Mouse (Mus musculus): ENCODE measurements around the gene Robo4. TPM values are rescaled to one million over a fixed set of nuclear protein-coding genes. Genes with fewer than 3 reads are reported as not detected.

Gene Robo4
- polyA plus RNA-seq, 2 experiments = 13.2 to 13.8 TPM

- no peak for TF ChIP-seq POLR2A (IDR thresholded peaks at IDR 0.05; ENCODE audit: borderline replicate concordance, extremely low read depth, insufficient read depth, insufficient read length)
- Histone ChIP-seq H3K27me3 (ENCODE audit: control insufficient read depth, insufficient read depth, low read length) (no peaks in the 10 kb centered on the region), H3K4me3 (replicated peaks; ENCODE audit: low read length) (peak overlapping the region; percentile 13; the same call in 1 of the 2 replicates), H3K9ac (ENCODE audit: low read depth, low read length, severe bottlenecking) (no peak overlapping the region), H3K27ac (replicated peaks; ENCODE audit: low read depth, low read length) (no peak overlapping the region), H3K36me3 (ENCODE audit: control insufficient read depth, insufficient read depth, low read length) (no peaks in the 10 kb centered on the region), H3K4me2 (replicated peaks; ENCODE audit: low read depth, low read length, severe bottlenecking) (no peak overlapping the region), H3K9me3 (ENCODE audit: control insufficient read depth, low read length) (no peaks in the 10 kb centered on the region), H3K4me1 (ENCODE audit: control insufficient read depth, insufficient read depth, low read length) (no peaks in the 10 kb centered on the region)
- DNase-seq (ENCODE audit: low spot score) (no peak), ATAC-seq (ENCODE audit: low FRiP score, low read depth) (no peak)
- 90% methylated on average over 7 of the region's 7 CpGs for WGBS
These were observed 804 bp downstream of the Robo4 start for GRCm38 (mm10) chr9:37402501-37402900.

DNA sequence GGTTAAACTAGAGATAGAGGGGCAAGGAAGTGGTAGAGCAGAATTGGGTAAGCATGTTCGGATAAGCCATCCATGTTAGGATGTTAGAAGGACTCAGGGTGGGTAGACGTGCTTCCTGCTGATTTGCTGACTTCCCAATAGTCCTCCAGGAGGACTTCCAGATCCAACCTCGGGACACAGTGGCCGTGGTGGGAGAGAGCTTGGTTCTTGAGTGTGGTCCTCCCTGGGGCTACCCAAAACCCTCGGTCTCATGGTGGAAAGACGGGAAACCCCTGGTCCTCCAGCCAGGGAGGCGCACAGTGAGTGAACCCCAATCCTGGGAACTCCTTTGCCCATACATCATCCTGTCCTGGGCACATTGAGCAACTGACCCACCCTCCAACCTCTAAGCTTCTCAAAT lies 1.3 kb downstream of the Robo4 start:
- DNase-seq (ENCODE audit: low spot score) (no peak), ATAC-seq (ENCODE audit: low FRiP score, low read depth) (no peak)
- H3K4me2 ChIP-seq (replicated peaks; ENCODE audit: low read depth, low read length, severe bottlenecking) = no peak overlapping the region
- no peaks in the 10 kb centered on the region for H3K27me3 ChIP-seq (ENCODE audit: control insufficient read depth, insufficient read depth, low read length)
- peak overlapping the region; percentile 13; the same call in 1 of the 2 replicates for H3K4me3 ChIP-seq (replicated peaks; ENCODE audit: low read length)
- peaks cover 3% of the 10 kb centered on the region for H3K4me1 ChIP-seq (ENCODE audit: control insufficient read depth, insufficient read depth, low read length)
- no peaks in the 10 kb centered on the region for H3K9me3 ChIP-seq (ENCODE audit: control insufficient read depth, low read length)
- no peaks in the 10 kb centered on the region for H3K36me3 ChIP-seq (ENCODE audit: control insufficient read depth, insufficient read depth, low read length)
- H3K27ac ChIP-seq (replicated peaks; ENCODE audit: low read depth, low read length) = no peak overlapping the region
- TF ChIP-seq POLR2A (IDR thresholded peaks at IDR 0.05; ENCODE audit: borderline replicate concordance, extremely low read depth, insufficient read depth, insufficient read length) = no peak
- WGBS = 83% methylated on average over 7 of the region's 7 CpGs
- H3K9ac ChIP-seq (ENCODE audit: low read depth, low read length, severe bottlenecking) = no peak overlapping the region

- DNase-seq (ENCODE audit: low spot score) = no peak
- TF ChIP-seq POLR2A (IDR thresholded peaks at IDR 0.05; ENCODE audit: borderline replicate concordance, extremely low read depth, insufficient read depth, insufficient read length) = no peak
These were observed 4.7 kb downstream of the Robo4 start for GRCm38 (mm10) chr9:37406372-37406771.

GRCm38 (mm10) chr9:37407850-37408502 lies 6.3 kb downstream of the Robo4 start:
- no peaks in the 10 kb centered on the region for H3K9me3 ChIP-seq (ENCODE audit: control insufficient read depth, low read length)
- no peak for DNase-seq (ENCODE audit: low spot score)
- TF ChIP-seq POLR2A (IDR thresholded peaks at IDR 0.05; ENCODE audit: borderline replicate concordance, extremely low read depth, insufficient read depth, insufficient read length) = no peak
- 11% methylated on average over 19 of the region's 19 CpGs for WGBS
- ATAC-seq (ENCODE audit: low FRiP score, low read depth) = no peak
- no peaks in the 10 kb centered on the region for H3K27me3 ChIP-seq (ENCODE audit: control insufficient read depth, insufficient read depth, low read length)
- no peak overlapping the region for H3K9ac ChIP-seq (ENCODE audit: low read depth, low read length, severe bottlenecking)
- no peaks in the 10 kb centered on the region for H3K36me3 ChIP-seq (ENCODE audit: control insufficient read depth, insufficient read depth, low read length)
- no peak overlapping the region for H3K27ac ChIP-seq (replicated peaks; ENCODE audit: low read depth, low read length)
- peaks cover 3% of the 10 kb centered on the region for H3K4me1 ChIP-seq (ENCODE audit: control insufficient read depth, insufficient read depth, low read length)
- H3K4me2 ChIP-seq (replicated peaks; ENCODE audit: low read depth, low read length, severe bottlenecking) = no peak overlapping the region
- H3K4me3 ChIP-seq (replicated peaks; ENCODE audit: low read length) = no peak overlapping the region

More at GRCm38 (mm10) chr9:37406372-37406771, 4.7 kb downstream of the Robo4 start:
- Histone ChIP-seq H3K4me2 (replicated peaks; ENCODE audit: low read depth, low read length, severe bottlenecking) (no peak overlapping the region), H3K27ac (replicated peaks; ENCODE audit: low read depth, low read length) (no peak overlapping the region), H3K9ac (ENCODE audit: low read depth, low read length, severe bottlenecking) (no peak overlapping the region), H3K27me3 (ENCODE audit: control insufficient read depth, insufficient read depth, low read length) (no peaks in the 10 kb centered on the region), H3K4me3 (replicated peaks; ENCODE audit: low read length) (no peak overlapping the region), H3K36me3 (ENCODE audit: control insufficient read depth, insufficient read depth, low read length) (no peaks in the 10 kb centered on the region), H3K4me1 (ENCODE audit: control insufficient read depth, insufficient read depth, low read length) (peaks cover 3% of the 10 kb centered on the region), H3K9me3 (ENCODE audit: control insufficient read depth, low read length) (no peaks in the 10 kb centered on the region)
- ATAC-seq (ENCODE audit: low FRiP score, low read depth) = no peak
- WGBS = 0% methylated on average over 1 of the region's 1 CpGs

DNA sequence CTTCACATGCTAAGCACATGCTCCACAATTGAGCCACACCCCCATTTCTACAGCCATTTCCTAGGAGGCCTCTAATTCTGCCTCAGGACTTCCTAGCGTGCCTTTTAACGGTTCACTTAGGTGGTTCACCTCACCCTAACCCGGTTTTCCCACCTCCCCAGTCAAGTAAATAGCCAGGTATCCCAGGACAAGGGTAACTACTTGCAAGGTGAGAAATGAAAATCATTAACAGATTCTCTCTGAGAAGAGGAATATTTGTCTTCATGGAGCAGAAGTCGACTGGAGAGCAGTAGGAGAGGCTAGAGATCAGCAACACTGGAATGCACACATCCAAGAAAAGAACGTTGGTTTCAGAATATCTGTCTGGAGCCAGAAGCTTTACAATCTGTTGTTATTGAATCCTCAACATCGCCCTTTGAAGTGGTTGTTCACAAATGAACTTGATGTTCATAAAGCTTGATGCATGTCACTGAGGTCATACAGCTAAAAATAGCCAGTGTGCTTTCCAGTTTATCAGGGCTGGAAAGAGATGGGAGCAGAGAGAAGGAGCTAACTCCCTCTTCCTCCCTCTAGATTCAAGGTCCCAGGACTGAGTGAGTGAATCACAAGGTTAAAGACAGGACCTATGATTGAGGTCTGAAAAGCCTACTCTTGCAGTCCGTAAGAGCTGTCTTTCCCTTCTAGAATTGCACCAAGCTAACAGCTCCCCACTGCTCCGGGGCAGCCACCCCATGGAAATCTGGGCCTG lies 8.2 kb downstream of the Robo4 start:
- H3K4me2 ChIP-seq (replicated peaks; ENCODE audit: low read depth, low read length, severe bottlenecking) = no peak overlapping the region
- no peak overlapping the region for H3K4me3 ChIP-seq (replicated peaks; ENCODE audit: low read length)
- DNase-seq (ENCODE audit: low spot score) (no peak), ATAC-seq (ENCODE audit: low FRiP score, low read depth) (no peak)
- no peak for TF ChIP-seq POLR2A (IDR thresholded peaks at IDR 0.05; ENCODE audit: borderline replicate concordance, extremely low read depth, insufficient read depth, insufficient read length)
- H3K9me3 ChIP-seq (ENCODE audit: control insufficient read depth, low read length) = no peaks in the 10 kb centered on the region
- peaks cover 3% of the 10 kb centered on the region for H3K4me1 ChIP-seq (ENCODE audit: control insufficient read depth, insufficient read depth, low read length)
- WGBS = 58% methylated on average over 8 of the region's 8 CpGs
- no peaks in the 10 kb centered on the region for H3K36me3 ChIP-seq (ENCODE audit: control insufficient read depth, insufficient read depth, low read length)
- H3K9ac ChIP-seq (ENCODE audit: low read depth, low read length, severe bottlenecking) = no peak overlapping the region
- no peaks in the 10 kb centered on the region for H3K27me3 ChIP-seq (ENCODE audit: control insufficient read depth, insufficient read depth, low read length)
- no peak overlapping the region for H3K27ac ChIP-seq (replicated peaks; ENCODE audit: low read depth, low read length)
